Mouse (Mus musculus): ENCODE measurements at regions not wholly inside any gene's neighbourhood (a gene's known extent, or its start where the extent isn't known, plus 50 kb on each side); places are given as distances from the start of the nearest gene placed in this dataset.

DNA sequence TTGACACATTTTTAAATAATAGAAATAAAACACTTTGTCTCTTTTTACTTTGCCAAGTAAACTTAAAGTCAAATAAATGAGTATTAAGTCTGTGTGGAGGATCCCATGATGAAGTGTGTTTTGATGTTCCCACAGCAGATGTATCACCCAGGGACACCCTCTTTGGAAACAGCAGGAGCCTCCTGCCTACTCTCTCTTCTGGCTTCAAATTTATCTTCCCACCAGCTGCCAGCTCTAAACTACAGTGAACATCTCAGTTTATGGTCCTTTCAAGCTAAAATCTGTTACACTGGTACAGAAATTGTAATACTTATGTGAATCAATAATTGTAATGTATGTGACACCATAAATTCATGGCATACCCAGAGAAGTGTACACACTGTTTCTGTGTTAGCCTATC, 171.1 kb upstream of the Meis2 start:
- no peak for TF ChIP-seq POLR2A (IDR thresholded peaks at IDR 0.05; ENCODE audit: borderline replicate concordance, extremely low read depth, insufficient read depth, insufficient read length)
- Histone ChIP-seq H3K9ac (ENCODE audit: low read depth, low read length, severe bottlenecking) (no peak overlapping the region), H3K4me2 (replicated peaks; ENCODE audit: low read depth, low read length, severe bottlenecking) (no peak overlapping the region), H3K27me3 (ENCODE audit: control insufficient read depth, insufficient read depth, low read length) (no peaks in the 10 kb centered on the region), H3K4me1 (ENCODE audit: control insufficient read depth, insufficient read depth, low read length) (no peaks in the 10 kb centered on the region), H3K9me3 (ENCODE audit: control insufficient read depth, low read length) (no peaks in the 10 kb centered on the region), H3K36me3 (ENCODE audit: control insufficient read depth, insufficient read depth, low read length) (no peaks in the 10 kb centered on the region), H3K27ac (replicated peaks; ENCODE audit: low read depth, low read length) (no peak overlapping the region), H3K4me3 (replicated peaks; ENCODE audit: low read length) (no peak overlapping the region)
- no peak for DNase-seq (ENCODE audit: low spot score)
- no peak for ATAC-seq (ENCODE audit: low FRiP score, low read depth)

DNA sequence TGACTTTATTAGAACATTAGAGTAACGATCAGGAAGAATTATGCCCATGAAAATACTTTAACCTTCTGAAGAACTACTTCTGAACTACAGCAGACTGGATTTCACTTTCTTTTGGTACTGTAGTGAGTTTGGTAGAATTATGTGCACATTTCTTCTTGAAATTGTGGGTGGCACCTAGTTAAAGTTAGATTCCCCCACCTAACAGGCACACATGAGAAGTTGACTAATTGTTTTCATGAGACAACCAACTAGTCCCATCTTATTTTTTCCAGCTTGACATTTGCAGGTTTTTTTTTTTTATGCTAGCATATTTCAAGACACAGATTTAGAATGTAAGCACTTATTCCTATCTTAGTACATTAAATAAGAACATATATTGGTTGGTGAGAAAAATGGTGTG, 167.2 kb upstream of the Meis2 start:
- H3K27me3 ChIP-seq (ENCODE audit: control insufficient read depth, insufficient read depth, low read length): no peaks in the 10 kb centered on the region
- TF ChIP-seq POLR2A (IDR thresholded peaks at IDR 0.05; ENCODE audit: borderline replicate concordance, extremely low read depth, insufficient read depth, insufficient read length): no peak
- H3K27ac ChIP-seq (replicated peaks; ENCODE audit: low read depth, low read length): no peak overlapping the region
- no peak overlapping the region for H3K9ac ChIP-seq (ENCODE audit: low read depth, low read length, severe bottlenecking)
- no peaks in the 10 kb centered on the region for H3K4me1 ChIP-seq (ENCODE audit: control insufficient read depth, insufficient read depth, low read length)
- H3K4me3 ChIP-seq (replicated peaks; ENCODE audit: low read length): no peak overlapping the region
- no peaks in the 10 kb centered on the region for H3K36me3 ChIP-seq (ENCODE audit: control insufficient read depth, insufficient read depth, low read length)
- H3K4me2 ChIP-seq (replicated peaks; ENCODE audit: low read depth, low read length, severe bottlenecking): no peak overlapping the region
- DNase-seq (ENCODE audit: low spot score) (no peak), ATAC-seq (ENCODE audit: low FRiP score, low read depth) (no peak)
- WGBS: 40% methylated on average over 1 of the region's 1 CpGs
- no peaks in the 10 kb centered on the region for H3K9me3 ChIP-seq (ENCODE audit: control insufficient read depth, low read length)

DNA sequence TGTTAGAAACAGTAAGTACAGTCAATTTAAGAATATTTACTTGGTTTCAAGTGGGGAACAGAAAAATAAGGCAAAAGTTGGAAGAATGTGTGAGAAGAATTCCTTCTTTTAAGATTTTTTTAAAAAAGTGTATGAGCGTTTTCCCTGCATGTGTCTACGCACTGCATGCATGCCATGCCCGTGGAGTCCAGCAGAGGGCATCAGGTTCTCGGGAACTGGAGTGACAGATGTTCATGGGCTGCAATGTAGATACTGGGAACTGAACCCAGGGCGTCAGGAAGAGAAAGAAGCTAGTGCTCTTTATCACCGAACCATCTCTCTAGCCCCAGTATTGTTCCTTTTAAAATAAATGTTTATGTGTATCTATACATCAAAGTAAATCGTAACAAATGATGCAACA, 150.8 kb upstream of the Meis2 start:
- 70% methylated on average over 7 of the region's 7 CpGs for WGBS
- no peaks in the 10 kb centered on the region for H3K36me3 ChIP-seq (ENCODE audit: control insufficient read depth, insufficient read depth, low read length)
- H3K27ac ChIP-seq (replicated peaks; ENCODE audit: low read depth, low read length): no peak overlapping the region
- H3K9ac ChIP-seq (ENCODE audit: low read depth, low read length, severe bottlenecking): no peak overlapping the region
- H3K27me3 ChIP-seq (ENCODE audit: control insufficient read depth, insufficient read depth, low read length): no peaks in the 10 kb centered on the region
- DNase-seq (ENCODE audit: low spot score): no peak
- no peak for TF ChIP-seq POLR2A (IDR thresholded peaks at IDR 0.05; ENCODE audit: borderline replicate concordance, extremely low read depth, insufficient read depth, insufficient read length)
- no peaks in the 10 kb centered on the region for H3K4me1 ChIP-seq (ENCODE audit: control insufficient read depth, insufficient read depth, low read length)
- no peak overlapping the region for H3K4me3 ChIP-seq (replicated peaks; ENCODE audit: low read length)
- no peak for ATAC-seq (ENCODE audit: low FRiP score, low read depth)
- H3K4me2 ChIP-seq (replicated peaks; ENCODE audit: low read depth, low read length, severe bottlenecking): no peak overlapping the region
- H3K9me3 ChIP-seq (ENCODE audit: control insufficient read depth, low read length): no peaks in the 10 kb centered on the region

DNA sequence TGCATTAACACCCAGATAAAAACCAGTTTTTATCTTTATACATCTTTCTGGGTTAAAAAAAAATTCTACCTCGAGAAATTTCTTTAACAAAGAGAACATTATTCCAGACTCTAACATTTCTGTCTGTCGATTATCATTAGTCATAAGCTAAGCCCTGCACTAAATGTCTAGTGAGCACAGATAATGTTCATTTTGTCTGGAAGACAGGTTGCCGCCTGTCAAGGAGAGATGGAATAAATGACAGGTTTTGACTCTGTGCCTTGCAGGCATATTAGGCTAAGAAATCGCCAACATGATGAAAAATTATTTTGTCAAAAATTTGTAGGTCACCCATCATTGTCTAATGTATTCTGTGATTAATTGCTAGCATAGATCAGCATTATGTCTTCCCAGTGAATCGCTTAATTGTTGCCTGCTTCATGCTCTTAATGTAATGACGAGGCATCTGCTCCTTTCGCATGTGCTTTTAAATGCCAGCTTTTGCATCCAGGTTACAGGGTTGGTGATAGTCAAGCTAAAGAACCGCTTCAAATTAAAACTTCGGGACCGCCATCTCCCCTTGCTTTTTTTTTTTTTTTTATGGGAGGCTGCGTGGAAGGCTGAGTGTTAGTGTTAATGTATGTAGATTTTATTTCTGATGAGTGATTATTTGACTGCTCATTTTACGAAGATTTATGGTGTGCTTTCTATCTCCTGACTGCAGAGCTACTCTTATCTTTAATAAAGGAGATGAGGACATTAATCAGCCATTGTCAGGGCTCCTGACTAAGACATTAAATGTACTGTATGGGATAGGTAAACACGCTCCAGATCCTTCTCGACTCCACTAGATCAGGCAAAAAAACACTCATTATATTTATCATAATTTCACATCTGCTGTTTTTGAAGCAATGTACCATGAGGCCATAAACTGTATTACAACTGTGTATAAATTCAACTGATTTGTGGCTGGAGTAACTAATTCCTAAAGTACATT, 135.9 kb upstream of the Meis2 start:
- WGBS: 67% methylated on average over 14 of the region's 14 CpGs
- DNase-seq (ENCODE audit: low spot score): no peak
- H3K36me3 ChIP-seq (ENCODE audit: control insufficient read depth, insufficient read depth, low read length): no peaks in the 10 kb centered on the region
- no peak for TF ChIP-seq POLR2A (IDR thresholded peaks at IDR 0.05; ENCODE audit: borderline replicate concordance, extremely low read depth, insufficient read depth, insufficient read length)
- ATAC-seq (ENCODE audit: low FRiP score, low read depth): no peak
- no peaks in the 10 kb centered on the region for H3K27me3 ChIP-seq (ENCODE audit: control insufficient read depth, insufficient read depth, low read length)
- no peak overlapping the region for H3K4me3 ChIP-seq (replicated peaks; ENCODE audit: low read length)
- no peaks in the 10 kb centered on the region for H3K9me3 ChIP-seq (ENCODE audit: control insufficient read depth, low read length)
- H3K27ac ChIP-seq (replicated peaks; ENCODE audit: low read depth, low read length): no peak overlapping the region
- H3K4me1 ChIP-seq (ENCODE audit: control insufficient read depth, insufficient read depth, low read length): no peaks in the 10 kb centered on the region
- H3K9ac ChIP-seq (ENCODE audit: low read depth, low read length, severe bottlenecking): no peak overlapping the region
- H3K4me2 ChIP-seq (replicated peaks; ENCODE audit: low read depth, low read length, severe bottlenecking): no peak overlapping the region

DNA sequence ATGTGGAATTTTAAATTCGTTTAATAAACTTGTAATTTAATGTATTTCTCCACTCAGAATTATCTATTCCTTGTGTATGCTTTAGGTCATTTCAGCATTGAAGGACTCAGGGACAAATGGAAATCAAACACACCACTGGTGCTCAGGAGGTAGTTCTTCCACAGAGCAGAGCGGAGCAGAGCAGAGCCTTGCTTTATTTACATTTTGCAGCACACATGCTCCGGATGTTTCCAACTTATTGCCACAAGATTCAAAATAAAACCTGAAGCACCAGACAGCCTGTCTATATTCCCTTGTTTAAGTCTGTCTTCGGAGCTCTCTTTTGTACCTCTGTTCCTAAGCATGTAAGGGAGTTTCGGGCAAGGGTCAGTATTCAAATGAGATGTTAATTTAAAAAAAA, 135.2 kb upstream of the Meis2 start:
- WGBS: 73% methylated on average over 5 of the region's 5 CpGs
- Histone ChIP-seq H3K36me3 (ENCODE audit: control insufficient read depth, insufficient read depth, low read length) (no peaks in the 10 kb centered on the region), H3K4me1 (ENCODE audit: control insufficient read depth, insufficient read depth, low read length) (no peaks in the 10 kb centered on the region), H3K4me2 (replicated peaks; ENCODE audit: low read depth, low read length, severe bottlenecking) (no peak overlapping the region), H3K9me3 (ENCODE audit: control insufficient read depth, low read length) (no peaks in the 10 kb centered on the region), H3K27ac (replicated peaks; ENCODE audit: low read depth, low read length) (no peak overlapping the region), H3K27me3 (ENCODE audit: control insufficient read depth, insufficient read depth, low read length) (no peaks in the 10 kb centered on the region), H3K4me3 (replicated peaks; ENCODE audit: low read length) (no peak overlapping the region), H3K9ac (ENCODE audit: low read depth, low read length, severe bottlenecking) (no peak overlapping the region)
- TF ChIP-seq POLR2A (IDR thresholded peaks at IDR 0.05; ENCODE audit: borderline replicate concordance, extremely low read depth, insufficient read depth, insufficient read length): no peak
- DNase-seq (ENCODE audit: low spot score): no peak
- ATAC-seq (ENCODE audit: low FRiP score, low read depth): no peak
